Mouse (Mus musculus) limb, embryonic 12.5 days (tissue): ENCODE results near the gene Sept10. TPM values are rescaled to one million over a fixed set of nuclear protein-coding genes. Genes with fewer than 3 reads are reported as not detected.
"Not testable (repeated sequence)": the region's sequence is repeated elsewhere in the genome, so short reads cannot be mapped to it uniquely, and the experiment has no call there.

Experiments
- ATAC-seq: fragments of 200-750 bp; cut with Nextera tagmentation; 2 replicates; pipeline ENCODE4 v1.8.0; 2017; ENCODE audit warnings: low read depth, moderate TSS enrichment; ENCODE audit not compliant: insufficient number of reproducible peaks, insufficient read depth, low FRiP score, low TSS enrichment
- H3K27ac ChIP-seq: fragments of 300-500 bp; sonication (generic); 2 replicates; pipeline ENCODE4 v1.5.1; 2016; ENCODE audit warnings: mild to moderate bottlenecking, moderate library complexity
- H3K27me3 ChIP-seq: fragments of 300-500 bp; sonication (generic); 2 replicates; pipeline ENCODE4 v1.6.1; 2016; ENCODE audit warnings: mild to moderate bottlenecking, moderate library complexity
- H3K36me3 ChIP-seq: fragments of 300-500 bp; sonication (generic); 2 replicates; pipeline ENCODE4 v1.6.1; 2016; ENCODE audit warnings: mild to moderate bottlenecking, moderate library complexity
- H3K4me1 ChIP-seq: fragments of 300-500 bp; sonication (generic); replicated peaks from 2 replicates; pipeline ENCODE4 v1.6.1; 2016
- H3K4me2 ChIP-seq: fragments of 300-500 bp; sonication (generic); 2 replicates; pipeline ENCODE4 v1.6.1; 2016; ENCODE audit warnings: mild to moderate bottlenecking, moderate library complexity
- H3K4me3 ChIP-seq: fragments of 300-500 bp; sonication (generic); replicated peaks from 2 replicates; pipeline ENCODE4 v1.5.1; 2016; ENCODE audit warnings: mild to moderate bottlenecking
- H3K9ac ChIP-seq: fragments of 300-500 bp; sonication (generic); replicated peaks from 2 replicates; pipeline ENCODE4 v1.6.1; 2016; ENCODE audit warnings: mild to moderate bottlenecking, moderate library complexity
- H3K9me3 ChIP-seq: fragments of 300-500 bp; sonication (generic); 2 replicates; pipeline ENCODE4 v1.6.1; 2016; ENCODE audit warnings: mild to moderate bottlenecking, moderate library complexity
- WGBS: fragments of 180-500 bp; shearing (Covaris S2); methylation state at CpG from one replicate; pipeline ENCODE4 v1.1.7; 2016; 5-methylcytosine and 5-hydroxymethylcytosine counted together
- polyA plus RNA-seq: library from polyadenylated mRNA; unstranded; fragments of >200 nt; fragmentation: Nextera tagmentation; extraction: Ambion mirVana; gene quantifications from 2 replicates; pipeline ENCODE4 v1.2.1, GENCODE M21; 2016

Gene Sept10
- polyA plus RNA-seq, 1 experiment from 2014 or later: 42.3 TPM

DNA sequence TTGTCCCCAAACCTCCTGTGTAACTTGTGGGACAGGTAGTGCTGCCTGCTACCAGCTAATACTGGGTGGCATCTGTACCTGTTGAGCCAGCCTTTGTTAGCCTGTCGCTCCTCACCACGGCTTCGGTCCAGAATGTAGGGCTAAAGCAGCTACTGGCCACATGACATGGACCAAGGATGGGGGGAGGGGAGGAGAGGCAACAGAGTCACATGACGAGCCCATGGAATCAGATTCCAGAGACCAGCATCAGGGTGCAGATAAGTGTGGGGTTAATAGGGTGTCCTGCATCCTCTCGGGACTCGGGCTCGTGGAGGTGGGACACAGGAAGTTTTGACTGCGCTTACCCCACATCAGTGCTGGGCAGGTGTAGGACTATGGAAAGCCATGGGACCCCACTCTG lies 115.8 kb downstream of the Sept10 start:
- ATAC-seq: no peak
- Histone ChIP-seq H3K9ac (no peak overlapping the region), H3K4me3 (no peak overlapping the region), H3K4me1 (no peaks in the 10 kb centered on the region), H3K36me3 (no peaks in the 10 kb centered on the region), H3K27ac (no peak overlapping the region), H3K9me3 (no peaks in the 10 kb centered on the region), H3K27me3 (no peaks in the 10 kb centered on the region), H3K4me2 (no peak overlapping the region)
- WGBS: 72% methylated on average over 8 of the region's 8 CpGs

DNA sequence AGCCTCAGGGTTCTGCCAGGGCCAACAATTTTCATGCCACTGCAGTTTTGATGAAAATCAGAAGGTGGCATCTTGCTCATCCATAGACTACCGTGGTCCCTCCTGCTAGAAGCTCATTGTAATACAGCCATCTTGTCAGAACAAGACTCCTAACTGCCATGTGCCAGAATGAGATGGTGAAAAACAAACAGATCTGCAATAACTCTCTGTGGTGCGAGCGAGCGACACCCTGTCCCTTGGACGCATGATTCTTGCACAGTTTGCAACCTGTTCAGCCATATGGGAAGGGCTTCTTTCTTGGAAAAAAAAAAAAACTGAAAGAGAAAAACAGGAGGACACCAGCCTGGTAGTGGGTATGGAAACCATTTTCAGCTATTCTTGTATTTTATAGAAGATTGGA lies 117.0 kb downstream of the Sept10 start:
- Histone ChIP-seq H3K36me3 (no peaks in the 10 kb centered on the region), H3K9ac (no peak overlapping the region), H3K4me2 (no peak overlapping the region), H3K4me1 (no peaks in the 10 kb centered on the region), H3K4me3 (no peak overlapping the region), H3K27ac (no peak overlapping the region), H3K27me3 (no peaks in the 10 kb centered on the region), H3K9me3 (no peaks in the 10 kb centered on the region)
- 92% methylated on average over 5 of the region's 5 CpGs for WGBS
- ATAC-seq: no peak

DNA sequence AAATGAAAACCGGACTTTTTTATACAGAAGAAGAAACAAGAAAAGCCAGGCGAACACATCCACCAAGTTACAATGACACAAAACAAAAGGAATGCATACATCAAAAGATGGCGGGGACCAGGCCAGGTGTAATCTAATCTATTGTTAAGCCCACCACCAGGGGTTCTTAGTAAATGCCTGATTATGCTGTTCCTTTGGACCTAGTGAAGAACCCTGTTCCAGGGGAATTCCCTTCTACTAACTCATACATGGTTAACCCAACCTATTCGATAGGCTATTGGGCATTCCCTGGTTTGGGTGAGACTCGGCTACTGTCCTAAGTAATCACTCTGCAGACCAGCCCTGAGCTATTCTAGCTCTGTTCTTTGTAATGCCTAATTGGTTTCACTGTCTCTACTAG lies 118.6 kb downstream of the Sept10 start:
- WGBS: 90% methylated on average over 5 of the region's 5 CpGs
- ATAC-seq, H3K9ac ChIP-seq, H3K36me3 ChIP-seq, H3K4me3 ChIP-seq, H3K27me3 ChIP-seq, H3K27ac ChIP-seq, H3K4me1 ChIP-seq, H3K9me3 ChIP-seq, H3K4me2 ChIP-seq: not testable (repeated sequence)

DNA sequence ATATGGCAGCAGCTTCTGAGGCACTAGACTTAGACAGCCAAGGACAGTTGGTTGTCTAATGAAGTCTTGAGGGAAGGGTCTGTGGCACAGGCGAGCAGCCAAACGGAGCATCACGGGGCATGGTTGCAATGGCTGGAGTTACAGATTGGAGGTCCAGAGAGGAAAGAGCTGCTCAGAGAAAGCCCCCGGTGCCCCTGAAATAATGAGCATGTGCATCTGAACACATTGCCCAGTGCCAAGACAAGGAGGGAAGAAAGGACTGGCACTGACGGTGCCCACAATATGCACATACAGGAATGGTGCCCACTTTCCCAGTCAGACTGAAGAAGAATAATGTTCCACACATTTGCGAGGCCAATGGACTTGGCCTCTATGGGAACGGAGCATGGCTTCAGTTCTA lies 129.7 kb downstream of the Sept10 start:
- H3K9ac ChIP-seq: no peak overlapping the region
- WGBS: 90% methylated on average over 7 of the region's 7 CpGs
- no peaks in the 10 kb centered on the region for H3K9me3 ChIP-seq
- no peaks in the 10 kb centered on the region for H3K27me3 ChIP-seq
- ATAC-seq: no peak
- no peak overlapping the region for H3K27ac ChIP-seq
- no peaks in the 10 kb centered on the region for H3K4me1 ChIP-seq
- no peaks in the 10 kb centered on the region for H3K36me3 ChIP-seq
- no peak overlapping the region for H3K4me2 ChIP-seq
- no peak overlapping the region for H3K4me3 ChIP-seq

Other genes with a start within 250 kb of the Sept10 start
- 14.4 and 15.9 TPM in 2 replicates for gene Sowahc, start 106 bp upstream of the Sept10 start, polyA plus RNA-seq
- 65.0 and 73.1 TPM in 2 replicates for gene P4ha1, start 101.4 kb upstream of the Sept10 start, polyA plus RNA-seq
- gene Gm10273, start 173.8 kb upstream of the Sept10 start, polyA plus RNA-seq: not detected in 2 replicates
- gene Pla2g12b, start 181.8 kb upstream of the Sept10 start, polyA plus RNA-seq: not detected in 2 replicates
- gene Oit3, start 219.9 kb upstream of the Sept10 start, polyA plus RNA-seq: 0.95 and 1.5 TPM in 2 replicates